Mouse (Mus musculus): ENCODE data around the gene Insr. TPM values are rescaled to one million over a fixed set of nuclear protein-coding genes. Genes with fewer than 3 reads are reported as not detected.
"Not testable (repeated sequence)": the region's sequence is repeated elsewhere in the genome, so short reads cannot be mapped to it uniquely, and the experiment has no call there.

The Insr gene
- polyA plus RNA-seq, 1 experiment from 2014 or later = 39.4 TPM

GRCm38 (mm10) chr8:3202792-3203191, 76.6 kb downstream of the Insr start:
- peaks cover 47% of the 10 kb centered on the region for H3K36me3 ChIP-seq (ENCODE audit: insufficient read depth)
- no peaks in the 10 kb centered on the region for H3K4me1 ChIP-seq (ENCODE audit: insufficient read depth)
- WGBS = 93% methylated on average over 7 of the region's 7 CpGs

GRCm38 (mm10) chr8:3194297-3194696, 85.1 kb downstream of the Insr start:
- not testable (repeated sequence) for H3K4me3 ChIP-seq (ENCODE audit: low read depth, low read length); H3K9ac ChIP-seq; H3K4me2 ChIP-seq; H3K4me1 ChIP-seq (ENCODE audit: insufficient read depth); DNase-seq; ATAC-seq (ENCODE audit: insufficient read depth); H3K27ac ChIP-seq (ENCODE audit: low read depth); H3K27me3 ChIP-seq (ENCODE audit: insufficient read depth, low read length); H3K9me3 ChIP-seq (ENCODE audit: low read depth, low read length)
- peaks cover 74% of the 10 kb centered on the region for H3K36me3 ChIP-seq (ENCODE audit: insufficient read depth)

More at GRCm38 (mm10) chr8:3202792-3203191, 76.6 kb downstream of the Insr start:
- Histone ChIP-seq H3K27ac (ENCODE audit: low read depth) (no peak overlapping the region), H3K4me2 (no peak overlapping the region), H3K9me3 (ENCODE audit: low read depth, low read length) (no peaks in the 10 kb centered on the region), H3K9ac (no peak overlapping the region), H3K4me3 (ENCODE audit: low read depth, low read length) (no peak overlapping the region), H3K27me3 (ENCODE audit: insufficient read depth, low read length) (no peaks in the 10 kb centered on the region)
- no peak for TF ChIP-seq CTCF (IDR thresholded peaks at IDR 0.05; ENCODE audit: low read depth)
- no peak for ATAC-seq (ENCODE audit: insufficient read depth)
- no peak for DNase-seq

- no peak for TF ChIP-seq CTCF (IDR thresholded peaks at IDR 0.05; ENCODE audit: low read depth)
- Histone ChIP-seq H3K9me3 (ENCODE audit: low read depth, low read length) (no peaks in the 10 kb centered on the region), H3K27ac (ENCODE audit: low read depth) (no peak overlapping the region), H3K9ac (no peak overlapping the region), H3K4me2 (no peak overlapping the region), H3K36me3 (ENCODE audit: insufficient read depth) (peaks cover 90% of the 10 kb centered on the region), H3K4me3 (ENCODE audit: low read depth, low read length) (no peak overlapping the region), H3K27me3 (ENCODE audit: insufficient read depth, low read length) (no peaks in the 10 kb centered on the region), H3K4me1 (ENCODE audit: insufficient read depth) (no peaks in the 10 kb centered on the region)
- ATAC-seq (ENCODE audit: insufficient read depth) = no peak
- no peak for DNase-seq
Measured at GRCm38 (mm10) chr8:3191006-3191405, 88.4 kb downstream of the Insr start.

- ATAC-seq (ENCODE audit: insufficient read depth) = peak; percentile 31; the same call in 1 of the 2 replicates
- H3K4me2 ChIP-seq = no peak overlapping the region
- WGBS = 55% methylated on average over 1 of the region's 1 CpGs
- no peak for DNase-seq
- no peak overlapping the region for H3K9ac ChIP-seq
- peaks cover 85% of the 10 kb centered on the region for H3K36me3 ChIP-seq (ENCODE audit: insufficient read depth)
- no peaks in the 10 kb centered on the region for H3K9me3 ChIP-seq (ENCODE audit: low read depth, low read length)
- no peaks in the 10 kb centered on the region for H3K4me1 ChIP-seq (ENCODE audit: insufficient read depth)
- H3K4me3 ChIP-seq (ENCODE audit: low read depth, low read length) = no peak overlapping the region
- H3K27me3 ChIP-seq (ENCODE audit: insufficient read depth, low read length) = no peaks in the 10 kb centered on the region
- no peak for TF ChIP-seq CTCF (IDR thresholded peaks at IDR 0.05; ENCODE audit: low read depth)
- H3K27ac ChIP-seq (ENCODE audit: low read depth) = no peak overlapping the region
Measured at GRCm38 (mm10) chr8:3187456-3187855, 92.0 kb downstream of the Insr start.

- Histone ChIP-seq H3K4me2 (no peak overlapping the region), H3K27ac (ENCODE audit: low read depth) (no peak overlapping the region), H3K9ac (no peak overlapping the region), H3K36me3 (ENCODE audit: insufficient read depth) (peaks cover 34% of the 10 kb centered on the region), H3K27me3 (ENCODE audit: insufficient read depth, low read length) (no peaks in the 10 kb centered on the region), H3K4me1 (ENCODE audit: insufficient read depth) (no peaks in the 10 kb centered on the region), H3K9me3 (ENCODE audit: low read depth, low read length) (no peaks in the 10 kb centered on the region), H3K4me3 (ENCODE audit: low read depth, low read length) (no peak overlapping the region)
- TF ChIP-seq CTCF (IDR thresholded peaks at IDR 0.05; ENCODE audit: low read depth) = peak; percentile 51
- ATAC-seq (ENCODE audit: insufficient read depth) (no peak), DNase-seq (peak; percentile 56)
- 66% methylated on average over 1 of the region's 1 CpGs for WGBS
Measured at GRCm38 (mm10) chr8:3179930-3180329, 99.5 kb downstream of the Insr start.

GRCm38 (mm10) chr8:3177440-3177839, 102.0 kb downstream of the Insr start:
- Histone ChIP-seq H3K4me2 (no peak overlapping the region), H3K27ac (ENCODE audit: low read depth) (no peak overlapping the region), H3K9ac (no peak overlapping the region), H3K36me3 (ENCODE audit: insufficient read depth) (peaks cover 30% of the 10 kb centered on the region), H3K27me3 (ENCODE audit: insufficient read depth, low read length) (no peaks in the 10 kb centered on the region), H3K4me1 (ENCODE audit: insufficient read depth) (no peaks in the 10 kb centered on the region), H3K4me3 (ENCODE audit: low read depth, low read length) (no peak overlapping the region), H3K9me3 (ENCODE audit: low read depth, low read length) (no peaks in the 10 kb centered on the region)
- TF ChIP-seq CTCF (IDR thresholded peaks at IDR 0.05; ENCODE audit: low read depth) = no peak
- DNase-seq = no peak
- 90% methylated on average over 4 of the region's 4 CpGs for WGBS
- ATAC-seq (ENCODE audit: insufficient read depth) = no peak

- Histone ChIP-seq H3K27me3 (ENCODE audit: insufficient read depth, low read length) (no peaks in the 10 kb centered on the region), H3K27ac (ENCODE audit: low read depth) (no peak overlapping the region), H3K9me3 (ENCODE audit: low read depth, low read length) (no peaks in the 10 kb centered on the region), H3K36me3 (ENCODE audit: insufficient read depth) (peaks cover 49% of the 10 kb centered on the region), H3K4me1 (ENCODE audit: insufficient read depth) (no peaks in the 10 kb centered on the region), H3K4me2 (no peak overlapping the region), H3K4me3 (ENCODE audit: low read depth, low read length) (no peak overlapping the region), H3K9ac (no peak overlapping the region)
- no peak for TF ChIP-seq CTCF (IDR thresholded peaks at IDR 0.05; ENCODE audit: low read depth)
- ATAC-seq (ENCODE audit: insufficient read depth) (no peak), DNase-seq (no peak)
- 66% methylated on average over 1 of the region's 1 CpGs for WGBS
Measured at GRCm38 (mm10) chr8:3172246-3172645, 107.2 kb downstream of the Insr start.

- DNase-seq (peak; percentile 6), ATAC-seq (ENCODE audit: insufficient read depth) (no peak)
- H3K4me1 ChIP-seq (ENCODE audit: insufficient read depth) = no peaks in the 10 kb centered on the region
- H3K4me2 ChIP-seq = no peak overlapping the region
- H3K27me3 ChIP-seq (ENCODE audit: insufficient read depth, low read length) = no peaks in the 10 kb centered on the region
- WGBS = 71% methylated on average over 1 of the region's 1 CpGs
- no peaks in the 10 kb centered on the region for H3K36me3 ChIP-seq (ENCODE audit: insufficient read depth)
- no peak overlapping the region for H3K27ac ChIP-seq (ENCODE audit: low read depth)
- 0 out of 2 replicates have a peak, but pooled peaks have one; percentile 3 for TF ChIP-seq CTCF (IDR thresholded peaks at IDR 0.05; ENCODE audit: low read depth)
- no peaks in the 10 kb centered on the region for H3K9me3 ChIP-seq (ENCODE audit: low read depth, low read length)
- no peak overlapping the region for H3K9ac ChIP-seq
- H3K4me3 ChIP-seq (ENCODE audit: low read depth, low read length) = no peak overlapping the region
Measured at GRCm38 (mm10) chr8:3146506-3146905, 132.9 kb downstream of the Insr start.

GRCm38 (mm10) chr8:3100416-3100815, 179.0 kb downstream of the Insr start:
- not testable (repeated sequence) for ATAC-seq (ENCODE audit: insufficient read depth); H3K27me3 ChIP-seq (ENCODE audit: insufficient read depth, low read length); H3K27ac ChIP-seq (ENCODE audit: low read depth); H3K9me3 ChIP-seq (ENCODE audit: low read depth, low read length); H3K4me2 ChIP-seq; H3K9ac ChIP-seq; H3K4me3 ChIP-seq (ENCODE audit: low read depth, low read length); H3K36me3 ChIP-seq (ENCODE audit: insufficient read depth); H3K4me1 ChIP-seq (ENCODE audit: insufficient read depth); DNase-seq
- WGBS = 77% methylated on average over 5 of the region's 5 CpGs

All from lung, embryonic 14.5 days (tissue).